Mouse (Mus musculus): ENCODE results near the gene Cactin. TPM values are rescaled to one million over a fixed set of nuclear protein-coding genes. Genes with fewer than 3 reads are reported as not detected.

The Cactin gene
- polyA plus RNA-seq, 1 experiment = 13.2 TPM

- no peak for TF ChIP-seq TAL1 (IDR thresholded peaks at IDR 0.05; ENCODE audit: low read length)
- TF ChIP-seq GATA1 (IDR thresholded peaks at IDR 0.05; ENCODE audit: low read length) = no peak
- Histone ChIP-seq H3K4me1 (ENCODE audit: control insufficient read depth) (peaks cover 95% of the 10 kb centered on the region), H3K4me3 (replicated peaks) (peak overlapping the region; percentile 21), H3K27me3 (ENCODE audit: control insufficient read depth) (no peaks in the 10 kb centered on the region; the same call in 1 of the 2 replicates), H3K9me3 (ENCODE audit: control insufficient read depth, low read length) (peaks cover 2% of the 10 kb centered on the region; the same call in 1 of the 2 replicates), H3K36me3 (ENCODE audit: control insufficient read depth) (peaks cover 100% of the 10 kb centered on the region)
Observed at GRCm38 (mm10) chr10:81364666-81365065, 43.8 kb downstream of the Cactin start.

GRCm38 (mm10) chr10:81365073-81365472 lies 44.2 kb downstream of the Cactin start:
- no peaks in the 10 kb centered on the region; the same call in 1 of the 2 replicates for H3K27me3 ChIP-seq (ENCODE audit: control insufficient read depth)
- no peak overlapping the region for H3K4me3 ChIP-seq (replicated peaks)
- peaks cover 93% of the 10 kb centered on the region for H3K4me1 ChIP-seq (ENCODE audit: control insufficient read depth)
- H3K36me3 ChIP-seq (ENCODE audit: control insufficient read depth) = peaks cover 100% of the 10 kb centered on the region
- TF ChIP-seq GATA1 (IDR thresholded peaks at IDR 0.05; ENCODE audit: low read length) = no peak
- TF ChIP-seq TAL1 (IDR thresholded peaks at IDR 0.05; ENCODE audit: low read length) = no peak
- H3K9me3 ChIP-seq (ENCODE audit: control insufficient read depth, low read length) = peaks cover 2% of the 10 kb centered on the region; the same call in 1 of the 2 replicates

- no peaks in the 10 kb centered on the region; the same call in 1 of the 2 replicates for H3K27me3 ChIP-seq (ENCODE audit: control insufficient read depth)
- H3K9me3 ChIP-seq (ENCODE audit: control insufficient read depth, low read length) = peaks cover 2% of the 10 kb centered on the region; the same call in 1 of the 2 replicates
- H3K4me1 ChIP-seq (ENCODE audit: control insufficient read depth) = peaks cover 88% of the 10 kb centered on the region
- H3K4me3 ChIP-seq (replicated peaks) = peak within 1 kb of the TSS; percentile 21
- TF ChIP-seq GATA1 (IDR thresholded peaks at IDR 0.05; ENCODE audit: low read length) = no peak
- peaks cover 100% of the 10 kb centered on the region for H3K36me3 ChIP-seq (ENCODE audit: control insufficient read depth)
Observed at GRCm38 (mm10) chr10:81365672-81366476, 45.0 kb downstream of the Cactin start, which contains the start of gene 4930404N11Rik. 4930404N11Rik (minus strand) TSS chr10:81365816.

- no peak for TF ChIP-seq GATA1 (IDR thresholded peaks at IDR 0.05; ENCODE audit: low read length)
- TF ChIP-seq TAL1 (IDR thresholded peaks at IDR 0.05; ENCODE audit: low read length) = no peak
- Histone ChIP-seq H3K36me3 (ENCODE audit: control insufficient read depth) (peaks cover 100% of the 10 kb centered on the region), H3K27me3 (ENCODE audit: control insufficient read depth) (no peaks in the 10 kb centered on the region; the same call in 1 of the 2 replicates), H3K4me3 (replicated peaks) (no peak overlapping the region), H3K4me1 (ENCODE audit: control insufficient read depth) (peaks cover 83% of the 10 kb centered on the region), H3K9me3 (ENCODE audit: control insufficient read depth, low read length) (peaks cover 2% of the 10 kb centered on the region; the same call in 1 of the 2 replicates)
Observed at GRCm38 (mm10) chr10:81366477-81367206, 45.7 kb downstream of the Cactin start.

- Histone ChIP-seq H3K36me3 (ENCODE audit: control insufficient read depth) (peaks cover 100% of the 10 kb centered on the region), H3K4me1 (ENCODE audit: control insufficient read depth) (peaks cover 83% of the 10 kb centered on the region), H3K4me3 (replicated peaks) (no peak overlapping the region), H3K27me3 (ENCODE audit: control insufficient read depth) (no peaks in the 10 kb centered on the region; the same call in 1 of the 2 replicates), H3K9me3 (ENCODE audit: control insufficient read depth, low read length) (peaks cover 2% of the 10 kb centered on the region; the same call in 1 of the 2 replicates)
- TF ChIP-seq TAL1 (IDR thresholded peaks at IDR 0.05; ENCODE audit: low read length) = no peak
Observed at GRCm38 (mm10) chr10:81367207-81367495, 46.2 kb downstream of the Cactin start.

GRCm38 (mm10) chr10:81375322-81375721 lies 54.4 kb downstream of the Cactin start:
- Histone ChIP-seq H3K27me3 (ENCODE audit: control insufficient read depth) (no peaks in the 10 kb centered on the region; the same call in 1 of the 2 replicates), H3K36me3 (ENCODE audit: control insufficient read depth) (peaks cover 83% of the 10 kb centered on the region), H3K4me1 (ENCODE audit: control insufficient read depth) (peaks cover 75% of the 10 kb centered on the region), H3K9me3 (ENCODE audit: control insufficient read depth, low read length) (no peaks in the 10 kb centered on the region), H3K4me3 (replicated peaks) (peak overlapping the region; percentile 90)
- TF ChIP-seq GATA1 (IDR thresholded peaks at IDR 0.05; ENCODE audit: low read length) (no peak), TAL1 (IDR thresholded peaks at IDR 0.05; ENCODE audit: low read length) (no peak)

Other genes starting within 250 kb of the Cactin start
- gene Creb3l3, start 222.2 kb upstream of the Cactin start, polyA plus RNA-seq (2012) = 0.05 and 0.07 TPM in 2 replicates
- gene Map2k2, start 215.2 kb upstream of the Cactin start, polyA plus RNA-seq (2012) = 89.1 and 93.4 TPM in 2 replicates
- 42.0 and 45.8 TPM in 2 replicates for gene Zbtb7a, start 185.9 kb upstream of the Cactin start, polyA plus RNA-seq (2012)
- 13.4 and 16.4 TPM in 2 replicates for gene Pias4, start 153.2 kb upstream of the Cactin start, polyA plus RNA-seq (2012)
- 124 and 177 TPM in 2 replicates for gene Eef2, start 144.5 kb upstream of the Cactin start, polyA plus RNA-seq (2012)
- 8.1 and 8.3 TPM in 2 replicates for gene Dapk3, start 138.1 kb upstream of the Cactin start, polyA plus RNA-seq (2012)
- gene 4930442H23Rik, start 137.3 kb upstream of the Cactin start, polyA plus RNA-seq (2012) = not detected in 2 replicates
- gene Nmrk2, start 119.1 kb upstream of the Cactin start, polyA plus RNA-seq (2012) = not detected in 2 replicates
- not detected in 2 replicates for gene Atcay, start 90.3 kb upstream of the Cactin start, polyA plus RNA-seq (2012)
- gene Zfr2, start 87.9 kb upstream of the Cactin start, polyA plus RNA-seq (2012) = not detected in 2 replicates
- gene Matk, start 68.2 kb upstream of the Cactin start, polyA plus RNA-seq (2012) = 0.07 and 0.15 TPM in 2 replicates
- 43.8 and 44.0 TPM in 2 replicates for gene Mrpl54, start 54.2 kb upstream of the Cactin start, polyA plus RNA-seq (2012)
- 4.6 and 5.7 TPM in 2 replicates for gene Apba3, start 54.1 kb upstream of the Cactin start, polyA plus RNA-seq (2012)
- gene Tjp3, start 29.5 kb upstream of the Cactin start, polyA plus RNA-seq (2012) = 0.01 and 0.02 TPM in 2 replicates
- 4.0 and 4.5 TPM in 2 replicates for gene Pip5k1c, start 28.1 kb upstream of the Cactin start, polyA plus RNA-seq (2012)
- gene Tbxa2r, start 7.6 kb downstream of the Cactin start, polyA plus RNA-seq (2012) = 0.04 TPM in 1 of 2 replicates, not detected in the other
- 0.01 TPM in 1 of 2 replicates, not detected in the other for gene Gipc3, start 22.2 kb downstream of the Cactin start, polyA plus RNA-seq (2012)
- 52.7 and 55.8 TPM in 2 replicates for gene Hmg20b, start 29.4 kb downstream of the Cactin start, polyA plus RNA-seq (2012)
- gene Mfsd12, start 36.4 kb downstream of the Cactin start, polyA plus RNA-seq (2012) = 6.7 and 7.2 TPM in 2 replicates
- 3.2 and 5.6 TPM in 2 replicates for gene 4930404N11Rik, start 44.7 kb downstream of the Cactin start, polyA plus RNA-seq (2012)
- 62.5 and 67.4 TPM in 2 replicates for gene Fzr1, start 57.4 kb downstream of the Cactin start, polyA plus RNA-seq (2012)
- 29.2 and 34.1 TPM in 2 replicates for gene Dohh, start 63.3 kb downstream of the Cactin start, polyA plus RNA-seq (2012)
- 0.08 and 0.20 TPM in 2 replicates for gene Gm48551, start 63.4 kb downstream of the Cactin start, polyA plus RNA-seq (2012)
- 0.26 and 0.80 TPM in 2 replicates for gene Gm48552, start 67.9 kb downstream of the Cactin start, polyA plus RNA-seq (2012)
- gene Smim24, start 71.9 kb downstream of the Cactin start, polyA plus RNA-seq (2012) = 0.09 TPM in 1 of 2 replicates, not detected in the other
- 0.55 and 0.94 TPM in 2 replicates for gene Nfic, start 134.5 kb downstream of the Cactin start, polyA plus RNA-seq (2012)
- gene Celf5, start 161.6 kb downstream of the Cactin start, polyA plus RNA-seq (2012) = not detected in 2 replicates
- 6.2 and 7.9 TPM in 2 replicates for gene Ncln, start 175.3 kb downstream of the Cactin start, polyA plus RNA-seq (2012)
- gene S1pr4, start 179.0 kb downstream of the Cactin start, polyA plus RNA-seq (2012) = 0.04 and 0.05 TPM in 2 replicates
- gene Gna15, start 203.1 kb downstream of the Cactin start, polyA plus RNA-seq (2012) = 0.14 and 0.24 TPM in 2 replicates
- 1.2 and 1.5 TPM in 2 replicates for gene Gna11, start 224.1 kb downstream of the Cactin start, polyA plus RNA-seq (2012)
- 152 and 158 TPM in 2 replicates for gene Aes, start 238.4 kb downstream of the Cactin start, polyA plus RNA-seq (2012)